Mouse (Mus musculus) stomach, embryonic 16.5 days (tissue): ENCODE results near the gene Dennd6a. TPM values are rescaled to one million over a fixed set of nuclear protein-coding genes. Genes with fewer than 3 reads are reported as not detected.

ENCODE experiments used
- ATAC-seq: fragments of 200-750 bp; cut with Nextera tagmentation; 2 replicates; pipeline ENCODE4 v1.8.0; 2017; ENCODE audit warnings: moderate number of reproducible peaks, moderate TSS enrichment; ENCODE audit not compliant: insufficient read depth, low FRiP score
- H3K27ac ChIP-seq: fragments of 300-500 bp; sonication (generic); 2 replicates; pipeline ENCODE4 v1.5.1; 2014; ENCODE audit warnings: low read length
- H3K27me3 ChIP-seq: fragments of 300-500 bp; sonication (generic); 2 replicates; pipeline ENCODE4 v1.6.1; 2014; ENCODE audit warnings: low read length, control low read depth, mixed read lengths; ENCODE audit not compliant: control insufficient read depth, insufficient read depth
- H3K36me3 ChIP-seq: fragments of 300-500 bp; sonication (generic); 2 replicates; pipeline ENCODE4 v1.6.1; 2014; ENCODE audit warnings: low read length; ENCODE audit not compliant: control insufficient read depth, insufficient read depth
- H3K4me1 ChIP-seq: fragments of 300-500 bp; sonication (generic); 2 replicates; pipeline ENCODE4 v1.6.1; 2014; ENCODE audit warnings: low read length, control low read depth, mixed read lengths; ENCODE audit not compliant: control insufficient read depth, insufficient read depth
- H3K4me2 ChIP-seq: fragments of 300-500 bp; sonication (generic); 2 replicates; pipeline ENCODE4 v1.6.1; 2014; ENCODE audit warnings: low read depth, low read length, mixed read lengths
- H3K4me3 ChIP-seq: fragments of 300-500 bp; sonication (generic); replicated peaks from 2 replicates; pipeline ENCODE4 v1.5.1; 2014; ENCODE audit warnings: mild to moderate bottlenecking, low read length
- H3K9ac ChIP-seq: fragments of 300-500 bp; sonication (generic); 2 replicates; pipeline ENCODE4 v1.6.1; 2014; ENCODE audit warnings: low read length
- H3K9me3 ChIP-seq: fragments of 300-500 bp; sonication (generic); replicated peaks from 2 replicates; pipeline ENCODE4 v1.6.1; 2016; ENCODE audit warnings: low read length, control low read depth; ENCODE audit not compliant: control insufficient read depth
- WGBS: fragments of 180-500 bp; shearing (Covaris S2); extraction: QIAGEN DNeasy Blood & Tissue Kit; methylation state at CpG from one replicate; pipeline ENCODE4 v1.1.7; 2014; 5-methylcytosine and 5-hydroxymethylcytosine counted together
- polyA plus RNA-seq: library from polyadenylated mRNA; unstranded; fragments of >200 nt; fragmentation: Nextera tagmentation; extraction: Ambion mirVana; gene quantifications from 2 replicates; pipeline ENCODE4 v1.2.1, GENCODE M21; 2015

The Dennd6a gene
- polyA plus RNA-seq, 1 experiment from 2014 or later: 23.2 TPM

DNA sequence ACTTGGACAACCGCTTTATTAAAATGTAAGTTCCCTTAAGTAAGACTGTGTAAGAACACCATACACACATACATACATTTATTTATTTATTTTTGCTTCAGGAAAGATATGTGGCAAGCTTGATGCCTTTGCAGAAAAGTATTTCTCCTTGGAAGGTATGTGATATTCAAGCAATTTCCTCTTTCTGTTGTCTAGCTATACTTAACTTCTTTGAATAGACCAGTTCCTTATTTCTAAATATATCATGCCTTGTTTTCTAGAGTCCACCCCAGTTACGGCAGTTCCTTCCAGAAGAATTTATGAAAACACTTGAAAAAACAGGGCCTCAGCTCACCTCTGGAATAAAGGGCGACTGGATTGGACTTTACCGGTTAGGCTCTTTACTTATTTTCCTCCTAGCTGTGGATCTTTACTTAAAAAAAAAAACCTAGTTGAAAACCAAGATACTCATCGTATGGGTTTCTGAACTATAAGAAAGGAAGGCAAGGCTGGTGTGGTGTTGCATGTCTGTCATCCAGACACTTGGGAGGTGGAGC is 53.0 kb downstream of the Dennd6a start:
- H3K4me3 ChIP-seq: no peak overlapping the region
- WGBS: 88% methylated on average over 5 of the region's 5 CpGs
- ATAC-seq: no peak
- H3K9me3 ChIP-seq: no peaks in the 10 kb centered on the region
- H3K4me1 ChIP-seq: no peaks in the 10 kb centered on the region
- no peaks in the 10 kb centered on the region for H3K27me3 ChIP-seq
- no peak overlapping the region for H3K9ac ChIP-seq
- peaks cover 26% of the 10 kb centered on the region for H3K36me3 ChIP-seq
- H3K27ac ChIP-seq: no peak overlapping the region
- no peak overlapping the region for H3K4me2 ChIP-seq

DNA sequence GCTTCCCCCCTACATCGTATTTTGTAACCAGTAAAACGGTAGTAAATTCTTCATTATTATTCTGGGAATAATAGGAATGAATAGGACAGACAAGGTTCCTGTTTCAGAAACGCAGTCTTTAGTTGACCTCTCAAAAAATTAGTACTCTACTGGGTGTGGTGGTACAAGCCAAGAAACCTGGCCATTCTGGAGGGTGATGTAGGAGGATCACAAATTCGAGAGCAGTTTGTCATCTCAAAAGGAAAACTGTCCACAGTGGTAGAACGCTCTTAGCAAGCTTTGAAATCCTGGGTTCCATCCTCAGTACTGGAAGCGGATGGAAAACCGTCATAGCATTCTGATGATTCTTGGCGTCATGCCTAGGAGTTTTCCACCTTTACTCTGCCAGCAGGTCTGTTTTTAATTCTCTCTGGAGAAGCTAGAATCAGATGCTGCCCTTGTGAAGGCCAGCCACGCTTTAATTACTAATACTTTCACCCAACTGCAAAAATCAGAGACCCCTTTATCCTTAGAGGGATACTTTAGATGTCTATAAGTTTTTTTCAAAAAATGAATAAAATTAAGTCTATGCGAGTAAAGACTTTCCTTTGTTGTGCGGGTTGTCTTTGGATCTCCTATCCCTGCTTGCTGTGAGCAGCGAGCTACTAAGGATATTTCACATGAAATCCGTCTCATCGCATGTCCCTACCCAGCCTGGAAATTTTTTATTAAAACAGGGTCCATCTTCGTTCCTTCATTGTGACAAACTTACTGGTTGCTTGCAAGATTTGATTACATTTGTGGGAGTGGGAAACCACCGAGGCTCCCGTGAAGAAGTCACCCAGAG is 63.6 kb downstream of the Dennd6a start:
- no peak for ATAC-seq
- peak overlapping the region; percentile 74 for H3K9ac ChIP-seq
- 21% methylated on average over 17 of the region's 17 CpGs for WGBS

DNA sequence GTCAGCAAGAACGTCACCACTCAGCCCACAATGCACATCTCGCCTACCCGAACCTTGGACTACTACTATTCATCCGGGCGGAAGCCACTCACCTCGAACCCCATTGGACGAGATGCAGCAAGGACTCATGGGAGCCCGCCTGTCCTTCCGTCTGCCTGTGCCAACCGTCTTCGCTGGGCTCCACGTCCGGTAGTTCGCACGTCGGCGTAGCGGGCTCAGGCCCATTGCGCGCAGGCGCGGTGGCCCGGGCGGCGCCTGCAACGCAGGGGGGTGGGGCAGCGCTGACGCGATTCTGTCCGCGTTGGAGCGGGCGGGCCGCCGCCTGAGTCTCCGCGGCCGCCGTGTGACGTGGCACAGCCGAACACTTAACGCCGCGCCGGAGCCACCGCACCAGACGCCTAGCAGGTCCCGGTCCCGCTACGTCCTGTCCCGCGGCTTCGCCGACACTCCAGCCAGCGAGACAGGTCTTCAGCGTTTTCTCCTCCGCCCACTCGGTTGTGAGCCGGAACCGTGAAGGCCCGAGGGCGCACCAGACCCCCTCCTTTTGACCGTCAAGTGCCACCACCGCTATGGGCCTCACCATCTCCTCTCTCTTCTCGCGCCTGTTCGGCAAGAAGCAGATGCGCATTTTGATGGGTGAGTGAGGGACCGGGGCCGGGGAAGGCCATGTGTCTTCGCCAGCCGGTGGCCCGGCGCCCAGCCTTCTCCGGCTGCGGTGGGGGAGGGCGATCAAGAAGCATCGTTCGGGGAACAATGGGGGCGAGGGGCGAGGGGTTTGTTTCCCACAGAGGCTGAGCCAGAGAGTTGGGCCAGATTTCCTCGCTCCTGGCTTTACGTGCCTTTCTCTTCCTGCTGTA is 64.4 kb downstream of the Dennd6a start, which contains the start of gene Arf4:
Gene Arf4, plus strand, starts transcription at position 224 of the 857 bp plus-strand sequence.
- Histone ChIP-seq H3K4me3 (peak within 1 kb of the TSS; percentile 96), H3K36me3 (no peaks in the 10 kb centered on the region), H3K9me3 (no peaks in the 10 kb centered on the region), H3K4me2 (peak within 1 kb of the TSS; percentile 69), H3K4me1 (peaks cover 15% of the 10 kb centered on the region), H3K9ac (peak within 1 kb of the TSS; percentile 99), H3K27me3 (no peaks in the 10 kb centered on the region), H3K27ac (peak within 1 kb of the TSS; percentile 99)
- ATAC-seq: peak; percentile 99
- under 1% methylated on average over 83 of the region's 83 CpGs for WGBS

More for the DNA sequence above, 63.6 kb downstream of the Dennd6a start:
- H3K9me3 ChIP-seq: no peaks in the 10 kb centered on the region
- no peaks in the 10 kb centered on the region for H3K36me3 ChIP-seq
- no peaks in the 10 kb centered on the region for H3K27me3 ChIP-seq
- H3K4me2 ChIP-seq: peak overlapping the region; percentile 69
- H3K4me1 ChIP-seq: peaks cover 15% of the 10 kb centered on the region
- H3K4me3 ChIP-seq: peak overlapping the region; percentile 96
- peak overlapping the region; percentile 94 for H3K27ac ChIP-seq

DNA sequence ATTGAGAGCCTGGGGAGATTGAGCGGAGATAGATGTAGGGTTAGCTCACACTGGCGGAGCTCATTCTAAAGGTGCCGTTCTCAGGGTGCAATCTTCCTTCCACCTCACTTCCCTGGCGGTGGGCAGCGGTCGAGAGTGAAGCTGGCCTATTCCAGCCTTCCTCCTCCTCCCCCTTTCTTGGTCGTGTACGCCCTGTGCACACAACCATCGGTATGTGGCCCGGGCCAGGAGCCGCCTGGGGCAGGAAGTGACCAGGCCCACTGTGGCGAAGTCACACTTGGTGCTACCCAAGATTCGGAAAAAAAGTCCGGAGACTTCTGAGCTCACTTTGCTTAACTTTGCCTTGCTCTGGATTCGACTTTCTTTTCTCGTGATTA is 65.0 kb downstream of the Dennd6a start:
- WGBS: under 1% methylated on average over 16 of the region's 16 CpGs
- peak overlapping the region; percentile 60 for H3K4me2 ChIP-seq

DNA sequence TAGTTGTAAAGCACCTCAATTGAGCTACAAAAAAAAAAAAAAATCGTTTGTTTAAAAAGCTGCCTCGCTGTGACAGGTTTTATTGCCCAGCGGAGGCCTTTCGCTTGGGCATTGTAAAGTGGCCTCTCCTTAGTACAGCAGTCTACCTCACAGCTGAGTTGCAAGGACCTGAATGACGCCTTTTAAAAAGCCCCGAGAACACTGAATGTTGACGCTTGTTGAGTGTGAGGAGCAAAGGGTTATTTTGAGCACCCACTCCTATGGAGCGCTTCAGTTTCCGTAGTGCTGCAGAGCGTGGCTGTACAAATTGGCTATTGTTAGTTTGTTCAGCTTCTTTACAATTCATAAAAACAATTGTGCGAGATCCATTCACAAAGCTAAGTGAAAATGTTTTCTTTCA is 65.6 kb downstream of the Dennd6a start:
- no peak for ATAC-seq
- Histone ChIP-seq H3K27me3 (no peaks in the 10 kb centered on the region), H3K4me1 (peaks cover 15% of the 10 kb centered on the region), H3K36me3 (no peaks in the 10 kb centered on the region), H3K4me3 (peak overlapping the region; percentile 96), H3K27ac (peak overlapping the region; percentile 99), H3K9me3 (no peaks in the 10 kb centered on the region), H3K9ac (peak overlapping the region; percentile 99), H3K4me2 (peak overlapping the region; percentile 60)
- 3% methylated on average over 11 of the region's 11 CpGs for WGBS

More for the DNA sequence above, 65.0 kb downstream of the Dennd6a start:
- Histone ChIP-seq H3K4me3 (peak overlapping the region; percentile 96), H3K27me3 (no peaks in the 10 kb centered on the region), H3K4me1 (peaks cover 15% of the 10 kb centered on the region), H3K36me3 (no peaks in the 10 kb centered on the region), H3K27ac (peak overlapping the region; percentile 99), H3K9ac (peak overlapping the region; percentile 99), H3K9me3 (no peaks in the 10 kb centered on the region)
- peak; percentile 41; the same call in 1 of the 2 replicates for ATAC-seq

DNA sequence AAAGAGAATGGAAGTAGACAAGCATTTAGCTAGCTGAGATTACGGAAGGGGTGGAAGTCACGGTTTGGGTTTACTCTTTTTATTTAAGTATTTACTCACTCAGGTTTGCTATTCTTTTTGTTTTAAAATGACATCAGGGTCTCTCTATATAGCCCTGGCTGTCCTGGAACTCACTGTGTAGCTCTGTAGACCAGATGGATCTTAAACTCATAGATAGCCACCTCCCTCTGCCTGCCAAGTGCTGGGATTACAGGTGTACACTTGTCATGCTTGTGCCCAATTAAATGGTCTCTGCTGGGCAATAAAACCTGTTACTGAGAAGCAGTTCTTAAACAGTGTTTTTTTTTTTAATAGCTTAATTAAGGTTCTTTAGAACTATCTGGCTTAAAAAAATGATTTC is 66.3 kb downstream of the Dennd6a start:
- Histone ChIP-seq H3K9me3 (no peaks in the 10 kb centered on the region), H3K4me1 (peaks cover 15% of the 10 kb centered on the region), H3K4me2 (peak overlapping the region; percentile 60), H3K27me3 (no peaks in the 10 kb centered on the region), H3K36me3 (no peaks in the 10 kb centered on the region), H3K27ac (no peak overlapping the region), H3K9ac (peak overlapping the region; percentile 60), H3K4me3 (peak overlapping the region; percentile 96)
- 29% methylated on average over 2 of the region's 2 CpGs for WGBS
- no peak for ATAC-seq

DNA sequence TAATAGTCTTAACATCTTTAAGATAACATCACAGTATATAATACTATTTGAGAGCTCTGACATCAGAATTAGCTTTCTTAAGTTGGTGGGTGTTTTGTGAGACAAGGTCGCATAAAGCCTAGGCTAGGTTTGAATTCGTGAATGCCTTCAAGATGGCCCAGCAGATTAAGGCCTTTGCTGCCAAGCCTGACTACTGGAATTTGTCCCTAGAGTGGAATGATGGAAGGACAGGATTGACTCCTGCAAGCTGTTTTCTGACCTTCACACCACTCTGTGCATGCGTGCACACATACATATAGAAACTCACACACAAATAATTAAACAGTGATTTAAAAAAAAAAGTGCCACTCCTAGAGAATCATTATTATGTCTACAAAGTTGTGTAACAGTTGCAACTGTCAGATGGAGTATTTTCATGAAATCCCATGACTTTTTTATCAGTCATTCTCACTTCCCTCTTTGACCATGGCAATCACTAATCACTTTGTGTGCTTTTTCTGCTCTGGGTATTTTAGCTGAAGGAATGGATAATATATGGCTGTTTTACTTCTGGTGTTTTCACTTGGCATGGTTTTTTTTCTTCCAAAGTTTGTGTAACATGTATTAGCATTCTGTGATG is 69.5 kb downstream of the Dennd6a start:
- Histone ChIP-seq H3K36me3 (no peaks in the 10 kb centered on the region), H3K4me3 (no peak overlapping the region), H3K9ac (no peak overlapping the region), H3K4me1 (peaks cover 17% of the 10 kb centered on the region), H3K27me3 (no peaks in the 10 kb centered on the region), H3K9me3 (no peaks in the 10 kb centered on the region), H3K27ac (no peak overlapping the region), H3K4me2 (no peak overlapping the region)
- WGBS: 59% methylated on average over 3 of the region's 3 CpGs
- no peak for ATAC-seq

DNA sequence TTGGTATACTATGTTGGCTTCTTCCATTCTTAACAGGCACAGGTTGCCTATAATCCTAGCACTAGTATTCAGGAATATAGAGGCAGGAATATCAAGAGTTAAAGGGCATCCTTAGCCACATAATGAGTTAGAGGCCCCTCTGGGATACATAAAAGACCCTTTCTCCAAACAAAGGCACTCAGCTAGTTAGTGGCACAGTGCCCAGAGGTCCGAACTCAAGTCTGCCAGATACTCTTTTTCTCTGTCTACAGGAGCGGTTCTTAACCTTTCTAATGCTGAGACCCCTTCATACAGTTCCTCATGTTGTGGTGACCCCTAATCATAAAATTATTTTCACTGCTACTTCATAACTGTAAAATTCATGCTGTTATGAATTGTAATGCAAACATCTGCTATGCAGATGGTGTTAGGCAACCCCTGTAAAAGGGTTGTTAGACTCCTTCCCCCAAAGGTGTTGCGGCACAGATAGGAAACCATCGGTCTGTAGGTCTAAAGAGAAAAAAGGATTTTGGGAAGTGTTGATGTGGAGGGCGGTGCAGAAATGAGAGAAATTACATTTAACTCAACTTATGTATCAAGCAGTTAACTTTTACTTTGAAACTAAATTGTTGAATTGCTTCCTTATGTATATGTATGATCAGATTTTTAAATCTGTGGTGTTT is 72.5 kb downstream of the Dennd6a start:
- H3K27ac ChIP-seq: no peak overlapping the region
- peaks cover 6% of the 10 kb centered on the region; the same call in 1 of the 2 replicates for H3K4me1 ChIP-seq
- no peak overlapping the region for H3K4me3 ChIP-seq
- ATAC-seq: no peak
- H3K27me3 ChIP-seq: no peaks in the 10 kb centered on the region
- no peaks in the 10 kb centered on the region for H3K9me3 ChIP-seq
- no peak overlapping the region for H3K9ac ChIP-seq
- 68% methylated on average over 5 of the region's 5 CpGs for WGBS
- no peak overlapping the region for H3K4me2 ChIP-seq
- H3K36me3 ChIP-seq: 0 out of 2 replicates have a peak, but pooled peaks cover 2% of the 10 kb centered on the region
